Mouse (Mus musculus): ENCODE measurements at regions not wholly inside any gene's neighbourhood (a gene's known extent, or its start where the extent isn't known, plus 50 kb on each side); places are given as distances from the start of the nearest gene placed in this dataset.

DNA sequence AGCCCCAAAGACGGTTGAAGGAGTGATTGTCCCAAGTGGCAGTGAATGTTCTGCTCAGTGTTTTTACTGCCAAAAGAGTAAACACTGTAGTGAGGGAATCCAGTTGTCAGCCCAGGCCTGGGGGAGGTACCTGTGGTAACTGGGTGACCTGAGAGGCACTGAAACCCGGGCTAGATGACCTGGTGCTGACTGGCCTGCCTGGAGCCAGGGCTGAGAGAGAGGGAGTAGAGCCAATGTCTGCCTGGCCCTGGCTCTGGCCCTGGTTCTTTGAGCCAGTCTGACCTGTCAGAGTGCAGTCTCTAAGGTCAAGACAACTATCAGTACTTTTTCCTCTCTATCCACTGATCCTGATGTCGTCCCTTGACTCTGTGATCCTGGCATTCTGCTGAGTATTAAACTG, 119.2 kb downstream of the Utp6 start:
- Histone ChIP-seq H3K4me1 (no peaks in the 10 kb centered on the region), H3K9me3 (replicated peaks) (no peaks in the 10 kb centered on the region), H3K36me3 (no peaks in the 10 kb centered on the region), H3K27me3 (no peaks in the 10 kb centered on the region), H3K9ac (no peak overlapping the region), H3K4me2 (replicated peaks) (no peak overlapping the region), H3K4me3 (no peak overlapping the region), H3K27ac (no peak overlapping the region)
- no peak for ATAC-seq (ENCODE audit: low FRiP score)
- 57% methylated on average over 3 of the region's 3 CpGs for WGBS

DNA sequence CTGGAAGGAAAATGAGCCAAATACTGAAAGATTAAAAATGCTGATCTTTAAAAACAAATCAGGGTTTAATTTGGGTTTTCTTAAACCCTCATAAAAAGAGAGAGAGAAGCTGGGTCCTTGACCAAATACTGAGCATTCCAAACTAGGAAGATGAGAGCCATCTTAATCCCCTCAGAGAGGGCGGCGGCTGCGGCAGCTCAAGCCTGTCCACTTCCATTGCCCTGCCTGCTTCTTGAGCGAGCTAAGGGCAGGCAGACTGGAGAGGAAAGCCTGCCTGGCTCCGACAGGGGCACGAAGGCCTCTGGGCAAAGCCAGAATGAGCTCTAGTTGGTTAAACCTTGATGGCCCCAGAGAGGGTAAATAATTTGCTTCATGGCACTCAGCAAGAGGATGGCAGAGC, 122.2 kb downstream of the Utp6 start:
- no peaks in the 10 kb centered on the region for H3K27me3 ChIP-seq
- H3K36me3 ChIP-seq, result no peaks in the 10 kb centered on the region
- no peak for ATAC-seq (ENCODE audit: low FRiP score)
- H3K4me2 ChIP-seq (replicated peaks), result no peak overlapping the region
- no peaks in the 10 kb centered on the region for H3K9me3 ChIP-seq (replicated peaks)
- H3K4me3 ChIP-seq, result no peak overlapping the region
- WGBS, result 84% methylated on average over 6 of the region's 6 CpGs
- no peak overlapping the region for H3K27ac ChIP-seq
- H3K4me1 ChIP-seq, result no peaks in the 10 kb centered on the region
- no peak overlapping the region for H3K9ac ChIP-seq

DNA sequence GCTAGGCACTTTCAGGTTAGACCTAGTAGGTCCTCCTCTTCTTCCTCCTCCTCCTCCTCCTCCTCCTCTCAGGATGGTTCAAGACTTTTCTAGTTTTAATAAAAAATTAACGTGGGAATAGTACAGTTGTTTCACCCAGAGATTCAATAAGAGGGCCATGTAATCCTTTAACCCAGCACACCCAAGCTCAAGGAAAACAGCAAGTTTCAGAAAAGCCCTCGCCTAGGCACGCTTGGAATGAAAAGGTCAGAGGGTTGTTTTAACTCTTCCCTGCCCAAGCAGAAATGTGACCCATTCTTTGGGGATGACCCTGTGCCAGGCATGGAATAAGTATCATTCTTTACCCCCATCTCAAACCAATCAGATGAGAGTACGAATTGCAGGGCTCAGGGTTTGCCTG, 124.1 kb downstream of the Utp6 start:
- 47% methylated on average over 4 of the region's 4 CpGs for WGBS
- Histone ChIP-seq H3K4me1 (0 out of 2 replicates have a peak, but pooled peaks cover 4% of the 10 kb centered on the region), H3K4me3 (no peak overlapping the region), H3K4me2 (replicated peaks) (no peak overlapping the region), H3K27ac (no peak overlapping the region), H3K9ac (no peak overlapping the region), H3K9me3 (replicated peaks) (no peaks in the 10 kb centered on the region), H3K36me3 (no peaks in the 10 kb centered on the region), H3K27me3 (no peaks in the 10 kb centered on the region)
- no peak for ATAC-seq (ENCODE audit: low FRiP score)

DNA sequence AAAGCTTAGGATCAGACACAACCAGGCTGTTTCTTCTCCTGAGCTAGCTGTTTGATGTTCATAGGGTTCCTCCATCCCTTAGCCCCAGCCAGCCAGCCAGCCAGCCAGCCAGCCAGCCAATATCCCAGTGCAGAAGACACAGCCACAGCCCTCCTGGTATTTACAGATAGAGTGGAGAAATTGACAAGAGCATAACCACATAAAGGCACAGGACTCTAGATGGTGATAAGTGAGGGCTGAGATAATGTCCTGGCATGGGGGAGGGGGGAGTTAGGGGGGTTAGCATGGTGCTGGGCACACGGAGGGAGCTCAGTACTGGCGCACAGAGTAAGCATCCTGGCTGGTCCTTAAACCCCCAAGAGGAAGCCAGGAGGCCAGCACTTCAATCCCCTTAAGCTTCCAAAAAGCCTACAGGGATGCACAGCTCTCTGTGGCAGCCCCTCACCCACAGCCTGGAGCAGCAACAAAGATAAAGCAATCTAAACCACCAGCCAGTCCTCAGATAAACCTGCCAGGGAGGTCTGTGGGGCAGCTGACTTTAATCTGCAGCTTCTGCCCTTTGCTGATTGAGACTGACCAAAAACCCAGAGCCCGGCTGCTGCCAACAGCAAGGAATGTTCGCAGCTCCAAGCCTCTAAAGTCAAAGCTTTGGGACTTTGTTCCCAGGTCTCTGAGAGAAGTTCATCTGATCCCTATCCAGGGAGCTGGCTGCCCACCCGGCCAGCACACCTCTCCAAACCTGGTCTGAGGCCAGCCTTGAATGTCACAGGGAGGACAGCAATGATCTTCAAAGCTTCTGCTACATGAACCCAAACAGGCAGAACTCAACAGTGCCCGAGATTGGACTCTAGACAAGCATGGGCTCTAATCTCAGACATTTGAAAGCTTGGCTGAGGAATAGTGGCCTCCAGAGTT, 124.9 kb downstream of the Utp6 start:
- no peaks in the 10 kb centered on the region for H3K36me3 ChIP-seq
- no peaks in the 10 kb centered on the region for H3K27me3 ChIP-seq
- ATAC-seq (ENCODE audit: low FRiP score), result no peak

DNA sequence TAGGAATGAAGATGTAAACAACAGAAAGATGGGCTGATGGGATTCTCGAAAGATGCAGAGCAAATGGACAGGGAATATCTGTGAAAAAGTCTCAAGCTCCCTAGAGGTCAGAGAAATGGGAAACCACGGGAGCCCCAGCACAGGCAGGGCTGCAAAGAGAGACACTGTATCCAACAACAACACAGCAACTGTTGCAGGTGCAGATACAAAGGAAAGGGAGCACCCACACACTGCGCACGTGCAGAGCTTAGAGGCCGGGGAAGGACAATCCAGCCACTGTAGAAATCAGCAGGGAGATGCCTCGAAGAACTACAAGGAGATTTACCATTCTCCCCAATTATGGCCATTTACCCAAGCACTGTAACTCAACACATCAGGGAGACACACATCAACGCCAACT, 126.3 kb downstream of the Utp6 start:
- WGBS, result 92% methylated on average over 7 of the region's 7 CpGs

More for the DNA sequence above, 124.9 kb downstream of the Utp6 start:
- 0 out of 2 replicates have a peak, but pooled peaks cover 4% of the 10 kb centered on the region for H3K4me1 ChIP-seq
- H3K9me3 ChIP-seq (replicated peaks), result no peaks in the 10 kb centered on the region
- no peak overlapping the region for H3K27ac ChIP-seq
- WGBS, result 63% methylated on average over 6 of the region's 6 CpGs
- no peak overlapping the region for H3K4me3 ChIP-seq
- H3K9ac ChIP-seq, result no peak overlapping the region
- H3K4me2 ChIP-seq (replicated peaks), result no peak overlapping the region

DNA sequence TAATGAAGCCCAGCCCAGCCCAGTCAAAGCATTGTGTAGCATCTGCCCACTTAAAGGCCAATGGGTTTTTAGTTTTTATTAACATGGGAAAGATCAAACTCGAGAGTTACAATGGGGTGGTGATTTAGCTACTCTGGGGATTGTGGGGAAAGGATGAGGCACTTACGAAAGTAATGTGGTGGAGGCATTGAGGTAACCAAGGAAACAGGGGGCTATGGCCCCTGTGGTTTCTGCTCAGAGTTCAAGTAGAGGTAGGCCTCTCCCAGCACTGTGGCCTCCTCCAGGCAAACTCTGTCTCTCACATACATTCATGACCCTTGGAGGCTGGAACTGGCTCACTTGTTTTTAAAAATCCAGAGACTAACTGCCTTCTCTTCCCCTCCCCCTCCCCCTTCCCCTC, 128.4 kb downstream of the Utp6 start:
- no peaks in the 10 kb centered on the region for H3K36me3 ChIP-seq
- H3K9me3 ChIP-seq (replicated peaks), result no peaks in the 10 kb centered on the region
- H3K9ac ChIP-seq, result no peak overlapping the region
- 0 out of 2 replicates have a peak, but pooled peaks cover 4% of the 10 kb centered on the region for H3K4me1 ChIP-seq
- ATAC-seq (ENCODE audit: low FRiP score), result no peak
- 27% methylated on average over 2 of the region's 2 CpGs for WGBS
- H3K27ac ChIP-seq, result no peak overlapping the region
- no peak overlapping the region for H3K4me3 ChIP-seq
- no peaks in the 10 kb centered on the region for H3K27me3 ChIP-seq
- H3K4me2 ChIP-seq (replicated peaks), result no peak overlapping the region

More for the DNA sequence above, 126.3 kb downstream of the Utp6 start:
- no peaks in the 10 kb centered on the region for H3K9me3 ChIP-seq (replicated peaks)
- no peak overlapping the region for H3K4me3 ChIP-seq
- no peak overlapping the region for H3K9ac ChIP-seq
- H3K36me3 ChIP-seq, result no peaks in the 10 kb centered on the region
- H3K27ac ChIP-seq, result no peak overlapping the region
- H3K4me1 ChIP-seq, result 0 out of 2 replicates have a peak, but pooled peaks cover 4% of the 10 kb centered on the region
- H3K4me2 ChIP-seq (replicated peaks), result no peak overlapping the region
- no peak for ATAC-seq (ENCODE audit: low FRiP score)
- H3K27me3 ChIP-seq, result no peaks in the 10 kb centered on the region

DNA sequence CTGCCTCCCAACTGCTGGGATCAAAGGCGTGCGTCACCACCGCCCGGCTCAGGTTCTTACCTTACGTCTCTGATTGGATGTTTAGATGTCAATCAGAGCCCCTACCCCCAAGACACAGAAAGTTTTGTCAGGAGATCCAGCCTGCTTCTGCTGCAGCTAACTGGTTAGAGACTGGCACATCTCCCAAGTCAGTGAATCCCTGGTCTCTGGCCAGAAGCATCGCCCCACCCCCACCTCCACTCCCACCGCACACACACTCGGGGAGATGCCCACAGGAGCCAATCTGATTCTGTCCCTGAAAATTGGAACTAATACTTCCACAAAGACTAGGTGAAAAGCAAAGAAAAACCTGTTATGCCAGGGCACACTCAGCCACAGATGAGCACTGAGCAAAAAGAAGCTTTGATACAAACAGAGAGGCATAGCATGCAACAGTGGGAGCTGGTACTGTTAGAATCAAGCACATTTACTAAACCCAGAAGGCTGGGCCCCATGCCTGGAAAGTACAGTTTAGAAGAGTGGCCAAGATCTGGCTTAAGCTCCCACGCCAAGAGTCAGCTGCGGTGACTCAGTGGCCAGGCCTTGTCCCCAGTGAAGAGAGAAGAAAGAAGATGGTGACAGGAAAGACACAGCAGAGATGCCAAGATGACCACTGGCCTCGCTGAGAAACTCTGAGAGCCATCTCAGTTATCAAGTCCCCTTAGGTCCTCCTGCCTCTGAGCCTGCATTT, 130.4 kb downstream of the Utp6 start:
- Histone ChIP-seq H3K27me3 (no peaks in the 10 kb centered on the region), H3K9me3 (replicated peaks) (no peaks in the 10 kb centered on the region), H3K4me2 (replicated peaks) (no peak overlapping the region), H3K4me1 (0 out of 2 replicates have a peak, but pooled peaks cover 4% of the 10 kb centered on the region), H3K36me3 (no peaks in the 10 kb centered on the region), H3K27ac (no peak overlapping the region), H3K4me3 (no peak overlapping the region), H3K9ac (no peak overlapping the region)
- WGBS, result 95% methylated on average over 11 of the region's 11 CpGs
- no peak for ATAC-seq (ENCODE audit: low FRiP score)

DNA sequence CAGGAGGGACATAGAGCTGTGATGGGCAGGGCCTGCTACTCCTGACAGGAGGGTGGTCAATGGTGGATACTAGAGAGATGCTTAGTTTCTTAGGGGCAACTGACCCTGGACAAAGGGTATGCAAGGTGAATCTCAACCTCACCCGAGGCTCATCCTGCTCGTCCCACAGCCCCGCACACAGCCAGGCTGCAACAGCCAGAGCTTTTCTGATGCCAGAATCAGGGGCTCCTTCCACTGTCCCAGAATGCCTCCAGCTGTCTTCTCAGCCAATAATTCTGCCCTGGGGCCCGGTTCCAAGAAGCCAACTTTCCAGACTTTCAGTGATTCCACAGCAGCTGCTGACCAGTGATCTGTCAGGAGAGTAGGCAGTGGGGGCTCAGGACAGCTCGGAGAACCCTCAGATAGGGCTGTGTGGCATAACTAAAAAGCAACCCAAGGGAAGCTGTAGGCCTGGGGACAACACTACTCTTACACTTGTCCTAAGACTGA, 131.6 kb downstream of the Utp6 start:
- ATAC-seq (ENCODE audit: low FRiP score), result no peak
- Histone ChIP-seq H3K4me2 (replicated peaks) (no peak overlapping the region), H3K27ac (no peak overlapping the region), H3K4me1 (0 out of 2 replicates have a peak, but pooled peaks cover 7% of the 10 kb centered on the region), H3K36me3 (no peaks in the 10 kb centered on the region), H3K27me3 (no peaks in the 10 kb centered on the region), H3K9me3 (replicated peaks) (no peaks in the 10 kb centered on the region), H3K9ac (no peak overlapping the region), H3K4me3 (no peak overlapping the region)
- 80% methylated on average over 5 of the region's 5 CpGs for WGBS

DNA sequence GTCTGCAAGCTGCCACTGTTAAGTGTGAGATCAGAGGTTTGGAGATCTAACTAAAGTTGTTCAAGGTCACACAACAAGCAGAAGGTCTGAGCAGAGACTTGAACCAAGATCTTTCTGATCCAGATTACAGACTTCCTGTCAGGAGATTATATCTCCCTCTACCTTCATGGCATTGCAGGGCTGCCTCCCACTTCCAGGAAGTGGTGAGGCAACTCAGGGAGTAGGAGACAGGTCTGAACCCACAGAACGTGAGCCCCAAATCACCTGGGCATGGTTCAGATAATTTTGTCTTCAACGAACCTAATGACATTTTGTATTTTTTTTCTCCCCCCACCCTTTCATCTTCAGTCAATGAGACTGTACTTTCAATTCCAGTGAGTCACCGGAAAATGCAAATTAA, 135.2 kb downstream of the Utp6 start:
- H3K4me2 ChIP-seq (replicated peaks), result no peak overlapping the region
- H3K9me3 ChIP-seq (replicated peaks), result no peaks in the 10 kb centered on the region
- no peaks in the 10 kb centered on the region for H3K27me3 ChIP-seq
- no peak overlapping the region for H3K4me3 ChIP-seq
- H3K27ac ChIP-seq, result no peak overlapping the region
- no peaks in the 10 kb centered on the region for H3K36me3 ChIP-seq
- 89% methylated on average over 3 of the region's 3 CpGs for WGBS
- 0 out of 2 replicates have a peak, but pooled peaks cover 2% of the 10 kb centered on the region for H3K4me1 ChIP-seq
- no peak for ATAC-seq (ENCODE audit: low FRiP score)
- H3K9ac ChIP-seq, result no peak overlapping the region

DNA sequence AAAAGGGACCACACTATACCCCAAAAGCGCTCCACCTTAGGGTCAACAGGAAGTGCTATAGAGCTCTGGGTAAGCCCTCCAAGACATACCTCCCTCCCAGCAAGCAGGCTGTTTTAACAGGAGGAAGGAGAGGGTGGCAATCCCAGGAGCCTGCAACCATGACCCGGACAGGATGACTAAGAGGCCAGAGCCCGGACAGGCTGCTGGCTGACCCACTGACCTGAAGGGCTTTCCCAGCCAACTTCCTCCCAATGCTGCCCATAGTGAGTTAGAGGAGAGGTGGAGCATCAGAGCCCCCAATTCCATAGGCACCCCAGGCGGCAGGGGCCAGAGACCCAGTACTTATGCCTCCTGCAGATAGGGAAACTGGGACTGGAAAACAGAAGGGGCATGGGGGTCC, 136.3 kb downstream of the Utp6 start:
- H3K27me3 ChIP-seq, result no peaks in the 10 kb centered on the region
- H3K4me1 ChIP-seq, result 0 out of 2 replicates have a peak, but pooled peaks cover 2% of the 10 kb centered on the region
- H3K4me3 ChIP-seq, result no peak overlapping the region
- H3K9ac ChIP-seq, result no peak overlapping the region
- H3K9me3 ChIP-seq (replicated peaks), result no peaks in the 10 kb centered on the region
- 83% methylated on average over 4 of the region's 4 CpGs for WGBS
- no peaks in the 10 kb centered on the region for H3K36me3 ChIP-seq
- H3K4me2 ChIP-seq (replicated peaks), result no peak overlapping the region
- H3K27ac ChIP-seq, result no peak overlapping the region
- no peak for ATAC-seq (ENCODE audit: low FRiP score)

DNA sequence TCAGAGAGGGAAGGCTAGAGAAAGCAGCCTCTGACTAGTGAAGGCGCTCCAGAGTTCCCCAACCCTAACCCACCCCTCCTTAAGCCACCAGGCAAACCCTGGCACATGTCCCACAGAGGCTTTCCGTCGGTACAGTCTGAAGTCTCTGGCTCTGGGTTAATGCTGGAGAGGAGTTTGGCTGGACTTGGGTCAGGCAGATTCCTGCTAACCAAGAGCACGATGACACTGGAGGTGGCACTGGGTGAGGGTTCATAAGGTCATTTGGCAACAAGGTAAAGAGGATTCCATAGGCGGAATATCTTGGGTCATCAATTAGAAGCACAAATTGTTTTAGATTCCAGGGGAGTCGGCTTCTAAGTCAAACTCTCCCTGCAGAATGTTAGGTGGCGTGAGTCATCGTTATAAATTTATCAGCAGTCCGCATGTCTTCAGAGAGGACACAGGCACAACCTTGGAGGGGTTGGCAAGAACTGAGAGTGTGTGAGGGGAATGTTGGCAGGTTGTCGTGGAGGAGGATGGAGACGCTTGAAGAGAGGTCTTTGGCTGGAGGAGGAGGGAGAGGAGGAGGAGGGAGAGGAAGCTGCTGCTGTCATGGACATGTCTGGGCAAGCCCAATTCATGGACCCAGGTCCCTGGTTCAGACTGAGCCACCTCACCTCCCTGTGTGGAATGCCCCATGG, 138.4 kb downstream of the Utp6 start:
- H3K27ac ChIP-seq, result no peak overlapping the region
- WGBS, result 92% methylated on average over 11 of the region's 11 CpGs
- H3K4me3 ChIP-seq, result no peak overlapping the region
- H3K36me3 ChIP-seq, result no peaks in the 10 kb centered on the region
- no peak for ATAC-seq (ENCODE audit: low FRiP score)
- H3K9ac ChIP-seq, result no peak overlapping the region
- no peaks in the 10 kb centered on the region for H3K27me3 ChIP-seq
- no peaks in the 10 kb centered on the region for H3K9me3 ChIP-seq (replicated peaks)
- H3K4me2 ChIP-seq (replicated peaks), result no peak overlapping the region
- H3K4me1 ChIP-seq, result 0 out of 2 replicates have a peak, but pooled peaks cover 2% of the 10 kb centered on the region

DNA sequence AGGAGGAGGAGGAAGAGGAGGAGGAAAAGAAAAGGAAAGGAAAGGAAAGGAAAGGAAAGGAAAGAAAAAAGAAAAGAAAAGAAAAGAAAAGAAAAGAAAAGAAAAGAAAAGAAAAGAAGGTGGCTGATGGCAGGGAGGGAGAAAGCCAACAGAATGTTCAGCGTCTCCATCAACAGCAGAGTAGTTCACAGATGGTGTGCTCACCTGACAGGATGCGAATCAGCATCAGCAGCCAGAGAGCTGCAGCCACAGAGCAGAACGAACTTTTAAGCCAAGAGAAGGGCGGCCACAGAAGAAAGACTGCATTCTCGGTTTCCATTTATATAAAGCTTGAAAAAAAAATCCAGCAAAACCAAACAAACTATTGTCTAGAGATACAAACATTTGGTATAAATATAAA, 140.2 kb downstream of the Utp6 start:
- H3K27ac ChIP-seq, result no peak overlapping the region
- no peak for ATAC-seq (ENCODE audit: low FRiP score)
- no peak overlapping the region for H3K4me3 ChIP-seq
- H3K4me1 ChIP-seq, result 0 out of 2 replicates have a peak, but pooled peaks cover 2% of the 10 kb centered on the region
- no peaks in the 10 kb centered on the region for H3K9me3 ChIP-seq (replicated peaks)
- H3K27me3 ChIP-seq, result no peaks in the 10 kb centered on the region
- WGBS, result 81% methylated on average over 5 of the region's 5 CpGs
- no peaks in the 10 kb centered on the region for H3K36me3 ChIP-seq
- H3K9ac ChIP-seq, result no peak overlapping the region
- no peak overlapping the region for H3K4me2 ChIP-seq (replicated peaks)

Data from hindbrain, embryonic 12.5 days (tissue).